Comparison of ENCODE assay signal across 10 mouse cellular contexts in the genomic region with DNA sequence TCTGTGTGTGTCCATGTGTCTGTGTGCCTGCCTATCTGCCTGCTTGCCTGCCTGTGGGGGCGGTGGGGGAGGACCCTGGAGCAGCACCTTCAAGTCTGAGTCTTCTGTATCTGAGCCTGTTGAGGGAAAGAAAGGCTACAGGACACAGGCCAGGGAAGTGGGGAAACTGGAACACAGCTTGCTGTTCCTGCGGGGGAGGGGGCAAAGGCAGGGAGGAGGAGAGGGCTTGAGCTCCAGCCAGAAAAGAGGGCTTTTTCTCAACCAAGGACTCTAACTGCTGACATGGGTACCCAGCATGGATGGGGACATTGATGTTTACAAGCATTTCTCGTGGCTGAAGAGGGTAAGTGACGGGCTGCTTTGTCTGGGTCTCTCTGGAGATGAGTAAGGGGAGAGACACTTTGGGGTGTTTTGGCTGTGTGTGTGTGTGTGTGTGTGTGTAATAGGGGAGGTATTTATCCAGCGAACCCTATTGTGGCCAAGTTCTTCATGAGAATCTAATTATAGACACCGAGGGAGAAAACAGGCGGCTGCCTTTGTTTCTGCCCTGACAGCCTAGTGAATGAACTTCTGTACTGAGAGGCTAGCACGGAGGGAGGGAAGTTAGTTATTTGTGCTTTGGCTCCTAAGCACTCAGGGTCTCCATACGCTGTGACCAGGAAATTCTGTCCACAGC. TPM values are rescaled to one million over a fixed set of nuclear protein-coding genes. Genes with fewer than 3 reads are reported as not detected.
DNase-seq lines count a peak whose midpoint lies in the region; ATAC-seq and TF ChIP-seq lines count a peak whose summit lies in the region.
"Had no signal": no experiment of that assay in that cellular context is flagged by ENCODE, and none has a peak within 500 bp of the region (broad histone marks: within the 10 kb centered on the region; RNA-seq: fewer than 3 reads in every experiment).

No protein-coding gene starts in this region.

- no peaks in the 10 kb centered on the region for H3K9me3 ChIP-seq in forebrain, embryonic 14.5 days (replicated peaks; ENCODE audit: control insufficient read depth, low read length)
- no peaks in the 10 kb centered on the region for H3K9me3 ChIP-seq in heart, embryonic 15.5 days (replicated peaks)
- no peaks in the 10 kb centered on the region for H3K9me3 ChIP-seq in liver, postnatal 0 days (ENCODE audit: low read length)
- no peaks in the 10 kb centered on the region for H3K9me3 ChIP-seq in neural tube, embryonic 15.5 days (replicated peaks)

- H3K36me3 ChIP-seq in kidney, adult 2 months (ENCODE audit: control insufficient read depth, insufficient read depth, low read length): no peaks in the 10 kb centered on the region
- no peaks in the 10 kb centered on the region for H3K36me3 ChIP-seq in forebrain, embryonic 14.5 days (ENCODE audit: control insufficient read depth, insufficient read depth, low read length)
- no peaks in the 10 kb centered on the region for H3K36me3 ChIP-seq in heart, embryonic 15.5 days
- no peaks in the 10 kb centered on the region for H3K36me3 ChIP-seq in liver, postnatal 0 days (replicated peaks; ENCODE audit: insufficient read depth, low read length)
- H3K36me3 ChIP-seq in neural tube, embryonic 15.5 days: no peaks in the 10 kb centered on the region

- peaks cover 12% of the 10 kb centered on the region for H3K4me1 ChIP-seq in kidney, adult 2 months (ENCODE audit: control insufficient read depth, insufficient read depth, low read length)
- H3K4me1 ChIP-seq in forebrain, embryonic 14.5 days (ENCODE audit: control insufficient read depth, insufficient read depth, low read length): peaks cover 18% of the 10 kb centered on the region
- H3K4me1 ChIP-seq in heart, embryonic 15.5 days (replicated peaks): peaks cover 43% of the 10 kb centered on the region
- H3K4me1 ChIP-seq in liver, postnatal 0 days (ENCODE audit: insufficient read depth): peaks cover 37% of the 10 kb centered on the region
- peaks cover 23% of the 10 kb centered on the region for H3K4me1 ChIP-seq in neural tube, embryonic 15.5 days

- WGBS in kidney, adult 2 months: 37% methylated on average over 9 of the region's 9 CpGs
- 7% methylated on average over 9 of the region's 9 CpGs for WGBS in forebrain, embryonic 14.5 days
- 4% methylated on average over 9 of the region's 9 CpGs for WGBS in heart, embryonic 15.5 days
- WGBS in liver, postnatal 0 days (ENCODE audit: insufficient replicate concordance): 15% methylated on average over 9 of the region's 9 CpGs
- 14% methylated on average over 9 of the region's 9 CpGs for whole genome bisulfite sequencing in neural tube, embryonic 15.5 days

- peak; percentile 65 for ATAC-seq in forebrain, embryonic 14.5 days
- peak; percentile 21 for ATAC-seq in heart, embryonic 15.5 days (replicated peaks; ENCODE audit: insufficient number of reproducible peaks, insufficient read depth, low FRiP score, low read depth)
- ATAC-seq in liver, postnatal 0 days: no peak
- ATAC-seq in neural tube, embryonic 15.5 days (ENCODE audit: low FRiP score): peak; percentile 60

- no peaks in the 10 kb centered on the region for H3K27me3 ChIP-seq in kidney, adult 2 months (replicated peaks; ENCODE audit: control insufficient read depth, insufficient read depth, low read length)
- no peaks in the 10 kb centered on the region for H3K27me3 ChIP-seq in forebrain, embryonic 14.5 days (replicated peaks; ENCODE audit: control insufficient read depth, insufficient read depth, low read length)
- no peaks in the 10 kb centered on the region for H3K27me3 ChIP-seq in heart, embryonic 15.5 days
- no peaks in the 10 kb centered on the region for H3K27me3 ChIP-seq in liver, postnatal 0 days (ENCODE audit: insufficient read depth, low read length)
- peaks cover 6% of the 10 kb centered on the region; the same call in 1 of the 2 replicates for H3K27me3 ChIP-seq in neural tube, embryonic 15.5 days (replicated peaks)
- H3K27me3 ChIP-seq: CH12.LX had no signal

- H3K27ac ChIP-seq in kidney, adult 2 months (ENCODE audit: insufficient read depth, low read depth, low read length): peak overlapping the region; percentile 71
- H3K27ac ChIP-seq in forebrain, embryonic 14.5 days (ENCODE audit: low read depth, low read length): peak overlapping the region; percentile 5; the same call in 1 of the 2 replicates
- peak overlapping the region; percentile 95 for H3K27ac ChIP-seq in heart, embryonic 15.5 days
- peak overlapping the region; percentile 44; the same call in 1 of the 2 replicates for H3K27ac ChIP-seq in liver, postnatal 0 days (ENCODE audit: low read depth)
- peak overlapping the region; percentile 71 for H3K27ac ChIP-seq in neural tube, embryonic 15.5 days (replicated peaks)

- peak overlapping the region; percentile 32 for H3K4me2 ChIP-seq in forebrain, embryonic 14.5 days (ENCODE audit: low read length)
- H3K4me2 ChIP-seq in heart, embryonic 15.5 days: peak overlapping the region; percentile 63
- peak overlapping the region; percentile 51; the same call in 1 of the 2 replicates for H3K4me2 ChIP-seq in liver, postnatal 0 days (ENCODE audit: low read depth, low read length)
- H3K4me2 ChIP-seq in neural tube, embryonic 15.5 days: peak overlapping the region; percentile 42

- H3K9ac ChIP-seq in forebrain, embryonic 14.5 days (ENCODE audit: low read length): peak overlapping the region; percentile 49
- peak overlapping the region; percentile 58 for H3K9ac ChIP-seq in heart, embryonic 15.5 days
- no peak overlapping the region for H3K9ac ChIP-seq in liver, postnatal 0 days (replicated peaks)
- H3K9ac ChIP-seq in neural tube, embryonic 15.5 days (replicated peaks): peak overlapping the region; percentile 20; the same call in 1 of the 2 replicates

- no peak for TF ChIP-seq POLR2A in kidney, adult 2 months (IDR thresholded peaks at IDR 0.05; ENCODE audit: low read depth, low read length)

- peak; percentile 24 for DNase-seq in kidney, adult 2 months
- no peak for DNase-seq in kidney, adult 9 months
- DNase-seq in forebrain, embryonic 14.5 days (ENCODE audit: low spot score): peak; percentile 72
- peak; percentile 58 to 72 for DNase-seq in kidney, postnatal 4 days
- no peak for DNase-seq in liver, postnatal 0 days
- DNase-seq in MN1 (ENCODE audit: low spot score): no peak

- H3K4me3 ChIP-seq in kidney, adult 2 months (ENCODE audit: insufficient read depth, low read depth, low read length): peak overlapping the region; percentile 38
- H3K4me3 ChIP-seq in forebrain, embryonic 14.5 days (ENCODE audit: low read depth, low read length): peak overlapping the region; percentile 11
- peak overlapping the region; percentile 49 for H3K4me3 ChIP-seq in heart, embryonic 15.5 days
- peak overlapping the region; percentile 8; the same call in 1 of the 2 replicates for H3K4me3 ChIP-seq in liver, postnatal 0 days (ENCODE audit: low read depth, low read length)
- H3K4me3 ChIP-seq in neural tube, embryonic 15.5 days (replicated peaks): peak overlapping the region; percentile 21
- H3K4me3 ChIP-seq: erythroblast, embryonic 14.5 days had no signal

- TF ChIP-seq CTCF in kidney, adult 2 months (conservative IDR thresholded peaks at IDR 0.05; ENCODE audit: insufficient read depth, insufficient read length, low read depth, low read length): no peak
- TF ChIP-seq CTCF in liver, postnatal 0 days (IDR thresholded peaks at IDR 0.05; ENCODE audit: low read depth): no peak

- TF ChIP-seq EP300 in liver, postnatal 0 days (IDR thresholded peaks at IDR 0.05; ENCODE audit: low read depth): no peak

RNA-seq across cellular contexts. Expression of gene 5330417H12Rik, which starts 40.8 kb away (rescaled TPM):
- not detected in 2 replicates for polyA plus RNA-seq in kidney, adult 2 months (2012; rRNA removed)
- polyA plus RNA-seq in forebrain, embryonic 14.5 days (2014; fragmentation: Nextera tagmentation; extraction: Ambion mirVana): not detected in 2 replicates
- not detected in 2 replicates for polyA plus RNA-seq in heart, embryonic 15.5 days (2015; fragmentation: Nextera tagmentation; extraction: Ambion mirVana)
- 0.08 TPM in 1 of 2 replicates, not detected in the other for polyA plus RNA-seq in liver, postnatal 0 days (2015; fragmentation: Nextera tagmentation; extraction: Ambion mirVana)
- polyA plus RNA-seq in neural tube, embryonic 15.5 days (2015; fragmentation: Nextera tagmentation; extraction: Ambion mirVana): not detected in 2 replicates
- polyA plus RNA-seq: erythroblast, embryonic 14.5 days had no signal

Comparison
In these comparisons a context has a peak if more than half of its experiments do, and no peak if none do; other contexts are left out.
1. DNase-seq: peak in kidney, adult 2 months (single experiment), forebrain, embryonic 14.5 days (single experiment) and kidney, postnatal 4 days (2 of 2); none in kidney, adult 9 months (single experiment), liver, postnatal 0 days (single experiment) and MN1 (single experiment).
2. H3K27ac ChIP-seq: peak in every context shown above with its lines; median percentile 95 in heart, embryonic 15.5 days; 71 in kidney, adult 2 months; 71 in neural tube, embryonic 15.5 days; 44 in liver, postnatal 0 days; 5 in forebrain, embryonic 14.5 days.
3. Peak in every context shown above with its lines, with median percentiles within 50 percentile points of each other: H3K4me3 ChIP-seq and H3K4me2 ChIP-seq.